Mouse (Mus musculus): ENCODE measurements around the gene Ubfd1. TPM values are rescaled to one million over a fixed set of nuclear protein-coding genes. Genes with fewer than 3 reads are reported as not detected.
A peak's percentile ranks its signal among the peaks of the same experiment; 100 is the strongest.

Ubfd1 gene
- polyA plus RNA-seq, 1 experiment from 2014 or later: 19.0 TPM

GRCm38 (mm10) chr7:122101747-122102244, 34.8 kb downstream of the Ubfd1 start, which contains the start of gene Ndufab1:
Ndufab1 (minus strand) TSS chr7:122101886.
- TF ChIP-seq CTCF (IDR thresholded peaks at IDR 0.05): peak; percentile 85
- no peak for TF ChIP-seq EP300 (IDR thresholded peaks at IDR 0.05)
- ATAC-seq (peak; percentile 100), DNase-seq (ENCODE audit: low spot score) (peak; percentile 94)
- H3K4me2 ChIP-seq (replicated peaks; ENCODE audit: low read depth, low read length): peak within 1 kb of the TSS; percentile 58
- WGBS: 0% methylated on average over 27 of the region's 43 CpGs
- peak within 1 kb of the TSS; percentile 11; the same call in 1 of the 2 replicates for H3K27ac ChIP-seq (ENCODE audit: low read length)
- peak within 1 kb of the TSS; percentile 70 for H3K4me3 ChIP-seq (ENCODE audit: low read depth, low read length)
- peaks cover 7% of the 10 kb centered on the region for H3K4me1 ChIP-seq (ENCODE audit: insufficient read depth, low read depth, low read length)
- H3K36me3 ChIP-seq (ENCODE audit: insufficient read depth, low read length): no peaks in the 10 kb centered on the region
- no peaks in the 10 kb centered on the region for H3K9me3 ChIP-seq (ENCODE audit: low read length)
- H3K27me3 ChIP-seq (replicated peaks; ENCODE audit: insufficient read depth, low read length): no peaks in the 10 kb centered on the region
- H3K9ac ChIP-seq (replicated peaks; ENCODE audit: low read depth): peak within 1 kb of the TSS; percentile 75

- no peaks in the 10 kb centered on the region; the same call in 1 of the 2 replicates for H3K36me3 ChIP-seq (ENCODE audit: insufficient read depth, low read length)
- H3K9ac ChIP-seq (replicated peaks; ENCODE audit: low read depth): no peak overlapping the region
- no peak overlapping the region for H3K27ac ChIP-seq (ENCODE audit: low read length)
- H3K9me3 ChIP-seq (ENCODE audit: low read length): no peaks in the 10 kb centered on the region
- H3K27me3 ChIP-seq (replicated peaks; ENCODE audit: insufficient read depth, low read length): no peaks in the 10 kb centered on the region
- DNase-seq (ENCODE audit: low spot score): no peak
- no peak overlapping the region for H3K4me2 ChIP-seq (replicated peaks; ENCODE audit: low read depth, low read length)
- no peak for ATAC-seq
- TF ChIP-seq CTCF (IDR thresholded peaks at IDR 0.05) (no peak), EP300 (IDR thresholded peaks at IDR 0.05) (no peak)
- no peak overlapping the region for H3K4me3 ChIP-seq (ENCODE audit: low read depth, low read length)
- WGBS: 89% methylated on average over 6 of the region's 6 CpGs
- H3K4me1 ChIP-seq (ENCODE audit: insufficient read depth, low read depth, low read length): no peaks in the 10 kb centered on the region
These were observed 41.2 kb downstream of the Ubfd1 start for GRCm38 (mm10) chr7:122108206-122108605.

- Histone ChIP-seq H3K27ac (ENCODE audit: low read length) (no peak overlapping the region), H3K36me3 (ENCODE audit: insufficient read depth, low read length) (peaks cover 9% of the 10 kb centered on the region; the same call in 1 of the 2 replicates), H3K4me1 (ENCODE audit: insufficient read depth, low read depth, low read length) (no peaks in the 10 kb centered on the region), H3K4me3 (ENCODE audit: low read depth, low read length) (no peak overlapping the region), H3K9me3 (ENCODE audit: low read length) (no peaks in the 10 kb centered on the region), H3K27me3 (replicated peaks; ENCODE audit: insufficient read depth, low read length) (no peaks in the 10 kb centered on the region), H3K9ac (replicated peaks; ENCODE audit: low read depth) (no peak overlapping the region), H3K4me2 (replicated peaks; ENCODE audit: low read depth, low read length) (no peak overlapping the region)
- ATAC-seq (no peak), DNase-seq (ENCODE audit: low spot score) (no peak)
- 82% methylated on average over 4 of the region's 4 CpGs for WGBS
- TF ChIP-seq CTCF (IDR thresholded peaks at IDR 0.05) (no peak), EP300 (IDR thresholded peaks at IDR 0.05) (no peak)
These were observed 56.5 kb downstream of the Ubfd1 start for GRCm38 (mm10) chr7:122123518-122123917.

- peaks cover 9% of the 10 kb centered on the region; the same call in 1 of the 2 replicates for H3K36me3 ChIP-seq (ENCODE audit: insufficient read depth, low read length)
- TF ChIP-seq EP300 (IDR thresholded peaks at IDR 0.05) (no peak), CTCF (IDR thresholded peaks at IDR 0.05) (peak; percentile 33; the same call in 1 of the 2 replicates)
- no peak for ATAC-seq
These were observed 58.7 kb downstream of the Ubfd1 start for GRCm38 (mm10) chr7:122125636-122126035.

GRCm38 (mm10) chr7:122126946-122127345, 60.0 kb downstream of the Ubfd1 start:
- Histone ChIP-seq H3K4me1 (ENCODE audit: insufficient read depth, low read depth, low read length) (no peaks in the 10 kb centered on the region), H3K9ac (replicated peaks; ENCODE audit: low read depth) (no peak overlapping the region), H3K9me3 (ENCODE audit: low read length) (no peaks in the 10 kb centered on the region), H3K36me3 (ENCODE audit: insufficient read depth, low read length) (peaks cover 9% of the 10 kb centered on the region; the same call in 1 of the 2 replicates), H3K4me3 (ENCODE audit: low read depth, low read length) (no peak overlapping the region), H3K4me2 (replicated peaks; ENCODE audit: low read depth, low read length) (no peak overlapping the region), H3K27me3 (replicated peaks; ENCODE audit: insufficient read depth, low read length) (no peaks in the 10 kb centered on the region), H3K27ac (ENCODE audit: low read length) (no peak overlapping the region)
- ATAC-seq (no peak), DNase-seq (ENCODE audit: low spot score) (no peak)
- 90% methylated on average over 11 of the region's 11 CpGs for WGBS
- no peak for TF ChIP-seq CTCF (IDR thresholded peaks at IDR 0.05)
- no peak for TF ChIP-seq EP300 (IDR thresholded peaks at IDR 0.05)

More at GRCm38 (mm10) chr7:122125636-122126035, 58.7 kb downstream of the Ubfd1 start:
- WGBS: 77% methylated on average over 8 of the region's 8 CpGs
- Histone ChIP-seq H3K27ac (ENCODE audit: low read length) (no peak overlapping the region), H3K4me3 (ENCODE audit: low read depth, low read length) (no peak overlapping the region), H3K27me3 (replicated peaks; ENCODE audit: insufficient read depth, low read length) (no peaks in the 10 kb centered on the region), H3K9me3 (ENCODE audit: low read length) (no peaks in the 10 kb centered on the region), H3K4me2 (replicated peaks; ENCODE audit: low read depth, low read length) (no peak overlapping the region), H3K9ac (replicated peaks; ENCODE audit: low read depth) (no peak overlapping the region), H3K4me1 (ENCODE audit: insufficient read depth, low read depth, low read length) (no peaks in the 10 kb centered on the region)
- DNase-seq (ENCODE audit: low spot score): no peak

Other genes with a start within 250 kb of the Ubfd1 start
- 76.3 and 79.1 TPM in 2 replicates for gene Scnn1b, start 202.1 kb upstream of the Ubfd1 start, polyA plus RNA-seq (2015; fragmentation: Nextera tagmentation; extraction: Ambion mirVana)
- 13.4 and 18.3 TPM in 2 replicates for gene Cog7, start 85.5 kb upstream of the Ubfd1 start, polyA plus RNA-seq (2015; fragmentation: Nextera tagmentation; extraction: Ambion mirVana)
- gene Gga2, start 46.0 kb upstream of the Ubfd1 start, polyA plus RNA-seq (2015; fragmentation: Nextera tagmentation; extraction: Ambion mirVana): 22.3 and 28.3 TPM in 2 replicates
- gene Ears2, start 88 bp downstream of the Ubfd1 start, polyA plus RNA-seq (2015; fragmentation: Nextera tagmentation; extraction: Ambion mirVana): 5.2 and 6.0 TPM in 2 replicates
- gene Ndufab1, start 34.7 kb downstream of the Ubfd1 start, polyA plus RNA-seq (2015; fragmentation: Nextera tagmentation; extraction: Ambion mirVana): 344 and 362 TPM in 2 replicates
- gene Palb2, start 65.8 kb downstream of the Ubfd1 start, polyA plus RNA-seq (2015; fragmentation: Nextera tagmentation; extraction: Ambion mirVana): 2.6 and 2.9 TPM in 2 replicates
- gene Dctn5, start 65.9 kb downstream of the Ubfd1 start, polyA plus RNA-seq (2015; fragmentation: Nextera tagmentation; extraction: Ambion mirVana): 72.9 and 79.2 TPM in 2 replicates
- gene Plk1, start 92.3 kb downstream of the Ubfd1 start, polyA plus RNA-seq (2015; fragmentation: Nextera tagmentation; extraction: Ambion mirVana): 4.6 and 6.5 TPM in 2 replicates
- gene Ern2, start 119.0 kb downstream of the Ubfd1 start, polyA plus RNA-seq (2015; fragmentation: Nextera tagmentation; extraction: Ambion mirVana): 0.21 TPM in 2 replicates
- gene Chp2, start 152.3 kb downstream of the Ubfd1 start, polyA plus RNA-seq (2015; fragmentation: Nextera tagmentation; extraction: Ambion mirVana): 2.0 TPM in 2 replicates
- gene Prkcb, start 221.6 kb downstream of the Ubfd1 start, polyA plus RNA-seq (2015; fragmentation: Nextera tagmentation; extraction: Ambion mirVana): 2.2 and 2.3 TPM in 2 replicates

Data from lung, postnatal 0 days (tissue).